Mouse (Mus musculus): ENCODE measurements around the gene Trim11. TPM values are rescaled to one million over a fixed set of nuclear protein-coding genes. Genes with fewer than 3 reads are reported as not detected.

The Trim11 gene
- total RNA-seq, 1 experiment = 29.6 TPM

DNA sequence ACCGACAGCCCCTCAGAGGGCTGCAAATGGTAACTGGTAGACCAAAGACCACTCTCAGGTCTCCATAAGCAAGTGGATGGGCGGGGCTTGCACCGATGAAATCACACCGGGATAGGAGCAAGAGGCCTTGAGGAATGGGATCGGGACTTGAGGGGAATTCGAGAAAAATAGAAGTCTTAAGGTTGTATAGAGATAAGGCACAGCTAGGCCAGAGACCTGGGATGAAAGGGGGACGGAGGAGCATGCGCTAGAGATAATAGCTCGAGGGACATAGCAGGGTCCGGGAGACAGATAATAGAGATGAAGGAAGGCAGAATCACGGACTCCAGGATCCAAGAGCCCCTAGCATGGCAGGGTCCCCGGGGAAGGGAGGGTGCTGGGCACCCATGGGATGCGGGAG lies 40.0 kb upstream of the Trim11 start:
- Histone ChIP-seq H3K4me1 (ENCODE audit: control insufficient read depth in 2 of 2, insufficient read depth in 2 of 2, low read length in 2 of 2, poor library complexity in 1 of 2) (no peaks in the 10 kb centered on the region), H3K9me3 (ENCODE audit: control insufficient read depth, insufficient read depth, low read depth, low read length) (no peaks in the 10 kb centered on the region), H3K36me3 (ENCODE audit: control insufficient read depth, insufficient read depth, low read length, poor library complexity, severe bottlenecking) (peaks cover 23% of the 10 kb centered on the region), H3K9ac (ENCODE audit: insufficient read depth, low read depth, low read length, poor library complexity, severe bottlenecking) (peak overlapping the region; percentile 90), H3K4me3 (ENCODE audit: insufficient read depth in 1 of 2, low read depth in 1 of 2, low read length in 2 of 2, poor library complexity in 1 of 2, severe bottlenecking in 1 of 2) (peak overlapping the region; percentile 87 to 94), H3K27ac (ENCODE audit: insufficient read depth, low read depth, low read length, poor library complexity, severe bottlenecking) (no peak overlapping the region)
- no peak for TF ChIP-seq MAFK (IDR thresholded peaks at IDR 0.05; ENCODE audit: insufficient read depth, low read depth, low read length)
- no peak for TF ChIP-seq ZC3H11A (IDR thresholded peaks at IDR 0.05; ENCODE audit: borderline replicate concordance, low read depth, low read length)
- TF ChIP-seq ZNF384 (IDR thresholded peaks at IDR 0.05; ENCODE audit: low read depth, low read length) = no peak
- 0 out of 2 replicates have a peak, but pooled peaks have one; percentile 24 for TF ChIP-seq HCFC1 (IDR thresholded peaks at IDR 0.05; ENCODE audit: borderline replicate concordance, insufficient read depth, low read length)
- no peak for TF ChIP-seq CHD2 (IDR thresholded peaks at IDR 0.05; ENCODE audit: low read depth, low read length)
- DNase-seq (ENCODE audit: low read depth, low spot score) = no peak
- in situ Hi-C loops (cut with MboI; ENCODE audit: low sequenced_read_pairs in 2 of 2, unreplicated experiment in 2 of 2) = no loop called here

DNA sequence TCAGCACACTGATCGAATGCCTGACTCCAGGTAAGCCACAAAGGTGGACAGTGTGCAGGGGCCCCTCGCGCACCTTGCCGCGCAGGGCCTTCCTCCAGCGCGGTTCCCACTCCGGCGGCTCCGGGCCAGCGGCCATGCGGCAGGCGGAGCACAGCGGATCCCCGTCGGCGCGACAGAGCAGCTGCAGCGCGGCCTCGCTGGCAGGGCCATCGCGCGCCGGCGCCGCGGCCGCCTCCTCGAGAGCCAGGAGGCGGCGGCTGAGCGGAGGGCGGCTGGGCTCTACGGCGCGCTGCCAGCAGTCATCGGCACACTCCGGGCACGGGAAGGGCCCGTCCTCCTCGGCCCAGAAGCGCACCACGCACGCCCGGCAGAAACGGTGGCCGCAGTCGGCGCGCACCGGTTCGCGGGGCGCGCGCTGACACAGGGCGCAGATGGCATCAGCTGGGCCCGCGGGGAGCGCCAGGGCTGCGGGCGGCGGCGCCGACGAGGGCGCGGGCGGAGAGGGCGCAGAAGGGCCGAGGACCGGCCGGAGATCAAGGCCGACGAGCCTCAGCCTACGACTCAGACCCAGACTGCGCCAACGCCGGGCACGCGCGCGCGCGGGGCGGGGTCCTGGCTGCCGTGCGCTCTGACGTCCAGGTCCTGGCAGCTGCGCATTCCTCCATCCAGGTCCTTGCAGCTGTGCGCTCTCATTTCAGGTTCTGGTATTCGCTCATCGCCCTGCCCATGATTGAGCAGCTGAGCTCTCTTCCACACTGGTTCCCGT lies 39.4 kb upstream of the Trim11 start, which contains the start of gene Rnf187:
Gene Rnf187 (minus strand): TSS at position 595 of the 766 bp plus-strand sequence.
- Histone ChIP-seq H3K27ac (ENCODE audit: insufficient read depth, low read depth, low read length, poor library complexity, severe bottlenecking) (no peak within 1 kb of the TSS), H3K4me3 (ENCODE audit: insufficient read depth in 1 of 2, low read depth in 1 of 2, low read length in 2 of 2, poor library complexity in 1 of 2, severe bottlenecking in 1 of 2) (peak within 1 kb of the TSS; percentile 87 to 94), H3K36me3 (ENCODE audit: control insufficient read depth, insufficient read depth, low read length, poor library complexity, severe bottlenecking) (peaks cover 17% of the 10 kb centered on the region), H3K4me1 (ENCODE audit: control insufficient read depth in 2 of 2, insufficient read depth in 2 of 2, low read length in 2 of 2, poor library complexity in 1 of 2) (no peaks in the 10 kb centered on the region), H3K9ac (ENCODE audit: insufficient read depth, low read depth, low read length, poor library complexity, severe bottlenecking) (peak within 1 kb of the TSS; percentile 90), H3K9me3 (ENCODE audit: control insufficient read depth, insufficient read depth, low read depth, low read length) (no peaks in the 10 kb centered on the region)
- peak; percentile 50; the same call in 1 of the 2 replicates for TF ChIP-seq HCFC1 (IDR thresholded peaks at IDR 0.05; ENCODE audit: borderline replicate concordance, insufficient read depth, low read length)
- no peak for TF ChIP-seq ZNF384 (IDR thresholded peaks at IDR 0.05; ENCODE audit: low read depth, low read length)
- in situ Hi-C loops (cut with MboI; ENCODE audit: low sequenced_read_pairs in 2 of 2, unreplicated experiment in 2 of 2) = no loop called here
- peak; percentile 85 for DNase-seq (ENCODE audit: low read depth, low spot score)

- no peaks in the 10 kb centered on the region for H3K9me3 ChIP-seq (ENCODE audit: control insufficient read depth, insufficient read depth, low read depth, low read length)
- no peaks in the 10 kb centered on the region for H3K4me1 ChIP-seq (ENCODE audit: control insufficient read depth in 2 of 2, insufficient read depth in 2 of 2, low read length in 2 of 2, poor library complexity in 1 of 2)
- peaks cover 12% of the 10 kb centered on the region for H3K36me3 ChIP-seq (ENCODE audit: control insufficient read depth, insufficient read depth, low read length, poor library complexity, severe bottlenecking)
- no peak overlapping the region for H3K9ac ChIP-seq (ENCODE audit: insufficient read depth, low read depth, low read length, poor library complexity, severe bottlenecking)
- no peak overlapping the region for H3K27ac ChIP-seq (ENCODE audit: insufficient read depth, low read depth, low read length, poor library complexity, severe bottlenecking)
- peak overlapping the region in 1 of 2 experiments; percentile 94; a peak in 2 of 4 replicates for H3K4me3 ChIP-seq (ENCODE audit: insufficient read depth in 1 of 2, low read depth in 1 of 2, low read length in 2 of 2, poor library complexity in 1 of 2, severe bottlenecking in 1 of 2)
- TF ChIP-seq ZC3H11A (IDR thresholded peaks at IDR 0.05; ENCODE audit: borderline replicate concordance, low read depth, low read length) (no peak), MAFK (IDR thresholded peaks at IDR 0.05; ENCODE audit: insufficient read depth, low read depth, low read length) (no peak), CHD2 (IDR thresholded peaks at IDR 0.05; ENCODE audit: low read depth, low read length) (no peak), ZNF384 (IDR thresholded peaks at IDR 0.05; ENCODE audit: low read depth, low read length) (no peak), HCFC1 (IDR thresholded peaks at IDR 0.05; ENCODE audit: borderline replicate concordance, insufficient read depth, low read length) (no peak)
- no peak for DNase-seq (ENCODE audit: low read depth, low spot score)
- in situ Hi-C loops (cut with MboI; ENCODE audit: low sequenced_read_pairs in 2 of 2, unreplicated experiment in 2 of 2) = no loop called here
Observed at GRCm38 (mm10) chr11:58939088-58939439, 38.8 kb upstream of the Trim11 start.

GRCm38 (mm10) chr11:58944136-58944535 lies 33.8 kb upstream of the Trim11 start:
- Histone ChIP-seq H3K9ac (ENCODE audit: insufficient read depth, low read depth, low read length, poor library complexity, severe bottlenecking) (no peak overlapping the region), H3K4me3 (ENCODE audit: insufficient read depth in 1 of 2, low read depth in 1 of 2, low read length in 2 of 2, poor library complexity in 1 of 2, severe bottlenecking in 1 of 2) (no peak overlapping the region), H3K27ac (ENCODE audit: insufficient read depth, low read depth, low read length, poor library complexity, severe bottlenecking) (no peak overlapping the region), H3K36me3 (ENCODE audit: control insufficient read depth, insufficient read depth, low read length, poor library complexity, severe bottlenecking) (no peaks in the 10 kb centered on the region), H3K4me1 (ENCODE audit: control insufficient read depth in 2 of 2, insufficient read depth in 2 of 2, low read length in 2 of 2, poor library complexity in 1 of 2) (no peaks in the 10 kb centered on the region), H3K9me3 (ENCODE audit: control insufficient read depth, insufficient read depth, low read depth, low read length) (no peaks in the 10 kb centered on the region)
- no peak for DNase-seq (ENCODE audit: low read depth, low spot score)
- in situ Hi-C loops (cut with MboI; ENCODE audit: low sequenced_read_pairs in 2 of 2, unreplicated experiment in 2 of 2) = no loop called here
- TF ChIP-seq CHD2 (IDR thresholded peaks at IDR 0.05; ENCODE audit: low read depth, low read length) (no peak), MAFK (IDR thresholded peaks at IDR 0.05; ENCODE audit: insufficient read depth, low read depth, low read length) (no peak), ZNF384 (IDR thresholded peaks at IDR 0.05; ENCODE audit: low read depth, low read length) (no peak), ZC3H11A (IDR thresholded peaks at IDR 0.05; ENCODE audit: borderline replicate concordance, low read depth, low read length) (no peak), HCFC1 (IDR thresholded peaks at IDR 0.05; ENCODE audit: borderline replicate concordance, insufficient read depth, low read length) (no peak)

Measured in ES-E14 (cell line).